Mouse (Mus musculus) cortical plate, adult 2 months (tissue): Measurements from ENCODE around the gene BC005624. TPM values are rescaled to one million over a fixed set of nuclear protein-coding genes. Genes with fewer than 3 reads are reported as not detected.

Experiments
- H3K27ac ChIP-seq: fragments of 200-500 bp; 2 replicates; pipeline ENCODE4 v1.5.1; 2012; ENCODE audit warnings: low read length, control low read depth, inconsistent platforms; ENCODE audit not compliant: insufficient read depth
- H3K4me1 ChIP-seq: fragments of 200-500 bp; 2 replicates; pipeline ENCODE4 v1.6.1; 2011; ENCODE audit warnings: low read length; ENCODE audit not compliant: control insufficient read depth, insufficient read depth
- H3K4me3 ChIP-seq: fragments of 200-500 bp; 2 replicates; pipeline ENCODE4 v1.5.1; 2011; ENCODE audit warnings: mild to moderate bottlenecking, low read length, control low read depth; ENCODE audit not compliant: insufficient read depth
- CTCF ChIP-seq: fragments of 200-500 bp; IDR thresholded peaks from 2 replicates; pipeline ENCODE4 v1.5.1; 2011; ENCODE audit warnings: mild to moderate bottlenecking, control low read depth, low read length; ENCODE audit not compliant: insufficient read depth; ENCODE audit errors: extremely low read depth
- POLR2A ChIP-seq: fragments of 200-500 bp; IDR thresholded peaks from 2 replicates; pipeline ENCODE4 v1.6.1; 2011; ENCODE audit warnings: mild to moderate bottlenecking, low read length, control low read depth; ENCODE audit not compliant: insufficient read depth; ENCODE audit errors: extremely low read depth
- polyA plus RNA-seq: library from polyadenylated mRNA; depleted of rRNA; stranded (reverse); fragments of >200 nt; gene quantifications from 2 replicates; pipeline ENCODE4 v1.2.3, GENCODE M21; 2012

BC005624 gene
- polyA plus RNA-seq, 1 experiment = 113 TPM

- TF ChIP-seq POLR2A (no peak), CTCF (no peak)
- Histone ChIP-seq H3K4me1 (no peaks in the 10 kb centered on the region), H3K27ac (no peak overlapping the region), H3K4me3 (no peak overlapping the region)
These were observed 31.5 kb upstream of the BC005624 start for GRCm38 (mm10) chr2:31013371-31014120.

- no peak overlapping the region for H3K27ac ChIP-seq
- TF ChIP-seq CTCF (no peak), POLR2A (no peak)
- H3K4me3 ChIP-seq = no peak overlapping the region
- H3K4me1 ChIP-seq = no peaks in the 10 kb centered on the region
These were observed 25.2 kb upstream of the BC005624 start for GRCm38 (mm10) chr2:31007208-31007607.

- Histone ChIP-seq H3K4me3 (no peak overlapping the region), H3K4me1 (no peaks in the 10 kb centered on the region), H3K27ac (no peak overlapping the region)
- TF ChIP-seq CTCF (no peak), POLR2A (no peak)
These were observed 24.4 kb upstream of the BC005624 start for GRCm38 (mm10) chr2:31006434-31006833.

- TF ChIP-seq CTCF (no peak), POLR2A (no peak)
- no peaks in the 10 kb centered on the region for H3K4me1 ChIP-seq
- no peak overlapping the region for H3K4me3 ChIP-seq
- no peak overlapping the region for H3K27ac ChIP-seq
These were observed 23.5 kb upstream of the BC005624 start for GRCm38 (mm10) chr2:31005453-31005852.

GRCm38 (mm10) chr2:31002857-31003256 is 20.9 kb upstream of the BC005624 start:
- no peak overlapping the region for H3K4me3 ChIP-seq
- TF ChIP-seq POLR2A (no peak), CTCF (no peak)
- H3K4me1 ChIP-seq = no peaks in the 10 kb centered on the region
- H3K27ac ChIP-seq = no peak overlapping the region

- H3K4me3 ChIP-seq = no peak overlapping the region
- no peak overlapping the region for H3K27ac ChIP-seq
- TF ChIP-seq CTCF (no peak), POLR2A (no peak)
- H3K4me1 ChIP-seq = no peaks in the 10 kb centered on the region
These were observed 16.7 kb upstream of the BC005624 start for GRCm38 (mm10) chr2:30998443-30999260.

- Histone ChIP-seq H3K27ac (no peak overlapping the region), H3K4me1 (no peaks in the 10 kb centered on the region), H3K4me3 (no peak overlapping the region)
- TF ChIP-seq CTCF (no peak), POLR2A (no peak)
These were observed 13.5 kb upstream of the BC005624 start for GRCm38 (mm10) chr2:30995432-30995996.

GRCm38 (mm10) chr2:30994853-30995252 is 12.9 kb upstream of the BC005624 start:
- no peak overlapping the region for H3K4me3 ChIP-seq
- no peak overlapping the region for H3K27ac ChIP-seq
- H3K4me1 ChIP-seq = no peaks in the 10 kb centered on the region
- no peak for TF ChIP-seq POLR2A

GRCm38 (mm10) chr2:30990221-30990620 is 8.2 kb upstream of the BC005624 start:
- TF ChIP-seq CTCF = no peak
- no peak for TF ChIP-seq POLR2A
- Histone ChIP-seq H3K4me1 (no peaks in the 10 kb centered on the region), H3K4me3 (no peak overlapping the region), H3K27ac (no peak overlapping the region)
